Mouse (Mus musculus): ENCODE data around the gene Gm3183. TPM values are rescaled to one million over a fixed set of nuclear protein-coding genes. Genes with fewer than 3 reads are reported as not detected.
"Not testable (repeated sequence)": the region's sequence is repeated elsewhere in the genome, so short reads cannot be mapped to it uniquely, and the experiment has no call there.

The Gm3183 gene
- polyA plus RNA-seq (2016; fragmentation: Nextera tagmentation; extraction: Ambion mirVana): not detected in 2 replicates

DNA sequence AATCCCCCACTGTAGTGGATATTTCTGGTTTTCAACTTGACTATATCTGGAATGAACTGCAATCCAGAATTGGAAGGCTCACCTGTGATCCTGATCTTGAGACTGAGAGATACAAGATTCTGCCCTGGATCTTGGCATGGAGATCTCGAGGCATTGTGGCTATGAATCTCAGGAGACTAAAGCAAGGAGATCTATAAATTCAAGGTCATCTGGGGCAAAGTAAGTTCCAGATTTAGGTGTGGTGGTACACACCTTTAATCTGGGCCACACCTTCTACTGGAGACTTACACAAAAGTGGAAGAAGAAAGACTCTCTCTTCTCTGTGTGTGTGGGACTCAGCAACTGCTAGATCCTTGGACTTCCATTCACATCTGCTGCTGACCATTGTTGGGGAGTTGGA lies at the start of gene Gm3183:
TSS of gene Gm3183 (plus strand) at position 301 of the 400 bp plus-strand sequence.
- not testable (repeated sequence) for DNase-seq (ENCODE audit: low spot score); H3K9me3 ChIP-seq (replicated peaks); H3K4me3 ChIP-seq; H3K36me3 ChIP-seq; H3K4me1 ChIP-seq; H3K27me3 ChIP-seq (ENCODE audit: low read depth, poor library complexity, severe bottlenecking); H3K27ac ChIP-seq (replicated peaks)
- WGBS: no CpG with 5 or more reads among the region's 1 CpGs

Other genes starting within 250 kb of the Gm3183 start
- 0.07 TPM in 1 of 2 replicates, not detected in the other for gene Gm3147, start 249.1 kb upstream of the Gm3183 start, polyA plus RNA-seq (2016; fragmentation: Nextera tagmentation; extraction: Ambion mirVana)
- not detected in 2 replicates for gene Gm6509, start 241.5 kb upstream of the Gm3183 start, polyA plus RNA-seq (2016; fragmentation: Nextera tagmentation; extraction: Ambion mirVana)
- gene Gm6205, start 217.1 kb upstream of the Gm3183 start, polyA plus RNA-seq (2016; fragmentation: Nextera tagmentation; extraction: Ambion mirVana): not detected in 2 replicates
- not detected in 2 replicates for gene Gm6367, start 123.2 kb downstream of the Gm3183 start, polyA plus RNA-seq (2016; fragmentation: Nextera tagmentation; extraction: Ambion mirVana)
- gene Gm7942, start 241.5 kb downstream of the Gm3183 start, polyA plus RNA-seq (2016; fragmentation: Nextera tagmentation; extraction: Ambion mirVana): not detected in 2 replicates